Mouse (Mus musculus): Measurements from ENCODE around the gene Zfp663.

Gene Zfp663

GRCm38 (mm10) chr2:165368496-165368895 lies at the start of gene Zfp663:
Gene Zfp663, minus strand, starts transcription at chr2:165368729.
- no peak for DNase-seq

- peak; percentile 42 for DNase-seq
Measured at GRCm38 (mm10) chr2:165417291-165417690, 48.8 kb upstream of the Zfp663 start.

GRCm38 (mm10) chr2:165415795-165416194 lies 47.3 kb upstream of the Zfp663 start:
- no peak for DNase-seq

- DNase-seq: no peak
Measured at GRCm38 (mm10) chr2:165415141-165415721, 46.7 kb upstream of the Zfp663 start.

- DNase-seq: no peak
Measured at GRCm38 (mm10) chr2:165414321-165414720, 45.8 kb upstream of the Zfp663 start.

GRCm38 (mm10) chr2:165413884-165414283 lies 45.4 kb upstream of the Zfp663 start:
- peak; percentile 72 for DNase-seq

GRCm38 (mm10) chr2:165407700-165408301 lies 39.3 kb upstream of the Zfp663 start:
- peak; percentile 80 for DNase-seq

- DNase-seq: no peak
Measured at GRCm38 (mm10) chr2:165405351-165405750, 36.8 kb upstream of the Zfp663 start.

- DNase-seq: no peak
Measured at GRCm38 (mm10) chr2:165404951-165405350, 36.4 kb upstream of the Zfp663 start.

- DNase-seq: no peak
Measured at GRCm38 (mm10) chr2:165398164-165398785, 29.7 kb upstream of the Zfp663 start.

- no peak for DNase-seq
Measured at GRCm38 (mm10) chr2:165397502-165398163, 29.1 kb upstream of the Zfp663 start.

- no peak for DNase-seq
Measured at GRCm38 (mm10) chr2:165396831-165397501, 28.4 kb upstream of the Zfp663 start.

GRCm38 (mm10) chr2:165392156-165392555 lies 23.6 kb upstream of the Zfp663 start:
- DNase-seq: no peak

- DNase-seq: peak; percentile 51
Measured at GRCm38 (mm10) chr2:165391561-165391960, 23.0 kb upstream of the Zfp663 start.

GRCm38 (mm10) chr2:165389299-165389952 lies 20.9 kb upstream of the Zfp663 start:
- no peak for DNase-seq

- peak; percentile 97 for DNase-seq
Measured at GRCm38 (mm10) chr2:165387844-165388495, 19.4 kb upstream of the Zfp663 start, which contains the start of gene Zfp334. Gene Zfp334, minus strand, starts transcription at chr2:165388259.

GRCm38 (mm10) chr2:165387370-165387769 lies 18.8 kb upstream of the Zfp663 start:
- no peak for DNase-seq

- no peak for DNase-seq
Measured at GRCm38 (mm10) chr2:165380050-165380449, 11.5 kb upstream of the Zfp663 start.

- DNase-seq: no peak
Measured at GRCm38 (mm10) chr2:165376001-165376400, 7.5 kb upstream of the Zfp663 start.

- DNase-seq: no peak
Measured at GRCm38 (mm10) chr2:165375478-165375877, 6.9 kb upstream of the Zfp663 start.

GRCm38 (mm10) chr2:165371066-165371465 lies 2.5 kb upstream of the Zfp663 start:
- no peak for DNase-seq

GRCm38 (mm10) chr2:165370348-165370747 lies 1.8 kb upstream of the Zfp663 start:
- DNase-seq: no peak
